Mouse (Mus musculus): ENCODE data around the gene Zfp958. TPM values are rescaled to one million over a fixed set of nuclear protein-coding genes. Genes with fewer than 3 reads are reported as not detected.

The Zfp958 gene
- total RNA-seq (2014; rRNA removed) (9.5 and 10.7 TPM in 2 replicates), polyA plus RNA-seq (2015; fragmentation: Nextera tagmentation; extraction: Ambion mirVana) (10.0 and 10.8 TPM in 2 replicates)

DNA sequence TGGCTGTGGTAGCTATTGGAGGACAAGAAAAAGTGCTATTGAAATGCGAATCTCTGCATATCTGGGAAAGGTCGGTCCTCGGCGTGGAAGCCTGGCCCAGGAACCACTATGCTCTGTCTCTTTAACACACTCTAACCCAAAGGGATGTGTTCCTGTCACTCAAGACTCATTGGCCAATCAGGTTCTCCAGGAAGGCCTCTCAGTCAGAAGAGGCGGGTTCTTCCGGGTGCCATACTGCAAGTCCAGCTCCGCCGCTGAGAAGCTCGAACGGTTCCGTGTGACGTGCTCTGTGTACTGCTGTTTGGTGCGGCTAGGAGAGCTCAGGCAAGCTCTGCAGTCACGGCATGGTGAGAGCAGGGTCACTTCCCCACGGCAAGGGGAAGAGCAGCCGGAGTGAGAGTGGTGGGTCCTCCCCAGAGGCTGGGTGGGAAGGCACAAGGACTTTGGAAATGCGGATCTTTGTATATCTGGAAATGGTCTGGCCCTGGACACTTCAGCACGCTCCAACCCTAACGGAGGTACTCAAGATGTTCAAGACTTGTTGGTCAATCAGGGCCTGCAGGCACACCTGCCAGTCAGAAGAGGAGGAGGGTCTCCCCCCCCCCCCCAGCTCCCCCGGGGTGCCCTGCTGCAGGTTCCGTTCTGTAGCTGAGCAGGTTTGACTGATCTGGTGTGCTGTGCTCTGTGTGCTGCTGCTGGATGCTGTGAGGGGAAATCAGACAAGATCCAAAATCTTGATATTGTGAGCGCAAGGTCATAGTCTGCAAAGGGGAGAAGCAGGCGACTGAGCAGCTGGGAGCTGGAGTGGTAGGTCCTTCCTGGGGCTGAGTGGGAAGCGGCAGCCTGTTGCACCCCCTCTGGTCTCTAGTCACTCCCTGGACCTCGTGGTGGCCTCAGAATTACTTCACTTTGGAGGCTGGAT, at the start of gene Zfp958:
Zfp958 (plus strand) TSS at position 236 of the 922 bp plus-strand sequence.
- Histone ChIP-seq H3K27ac (ENCODE audit: low read depth, low read length) (peak within 1 kb of the TSS; percentile 85), H3K9me3 (ENCODE audit: low read length) (no peaks in the 10 kb centered on the region), H3K36me3 (ENCODE audit: insufficient read depth, low read length) (no peaks in the 10 kb centered on the region), H3K4me1 (ENCODE audit: insufficient read depth, low read length) (peaks cover 4% of the 10 kb centered on the region), H3K27me3 (ENCODE audit: insufficient read depth, low read length) (no peaks in the 10 kb centered on the region), H3K4me2 (ENCODE audit: low read depth, low read length, poor library complexity, severe bottlenecking) (peak within 1 kb of the TSS; percentile 95), H3K9ac (replicated peaks; ENCODE audit: low read length, poor library complexity, severe bottlenecking) (peak within 1 kb of the TSS; percentile 92), H3K4me3 (ENCODE audit: low read depth, low read length) (peak within 1 kb of the TSS; percentile 67)
- ATAC-seq (ENCODE audit: low FRiP score) (peak; percentile 100), DNase-seq (ENCODE audit: low spot score) (peak; percentile 98)
- WGBS, result 2% methylated on average over 25 of the region's 25 CpGs
- TF ChIP-seq CTCF (IDR thresholded peaks at IDR 0.05), result no peak

DNA sequence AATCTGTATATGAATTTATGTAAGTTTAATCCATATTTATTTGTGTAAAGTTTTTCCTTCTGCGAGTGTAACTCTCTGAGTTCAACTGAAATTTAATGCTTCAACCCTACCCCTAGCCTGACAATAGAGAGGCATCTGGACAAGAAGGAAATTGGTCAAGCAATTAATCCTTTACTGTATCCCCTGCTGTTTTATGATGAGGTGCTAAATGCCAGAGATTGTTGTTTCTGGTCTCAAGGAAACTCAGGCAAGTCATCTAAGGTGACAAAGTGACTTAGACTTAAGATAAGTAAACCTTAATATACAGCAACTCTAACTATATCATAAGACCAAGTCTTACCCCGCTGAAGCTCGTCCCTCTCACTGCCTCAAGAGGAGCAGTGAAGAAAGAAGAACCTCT, 31.0 kb upstream of the Zfp958 start:
- WGBS, result 81% methylated on average over 3 of the region's 3 CpGs
- H3K4me3 ChIP-seq (ENCODE audit: low read depth, low read length), result no peak overlapping the region
- no peaks in the 10 kb centered on the region for H3K36me3 ChIP-seq (ENCODE audit: insufficient read depth, low read length)
- H3K27me3 ChIP-seq (ENCODE audit: insufficient read depth, low read length), result no peaks in the 10 kb centered on the region
- ATAC-seq (ENCODE audit: low FRiP score), result no peak
- H3K4me1 ChIP-seq (ENCODE audit: insufficient read depth, low read length), result no peaks in the 10 kb centered on the region
- no peaks in the 10 kb centered on the region for H3K9me3 ChIP-seq (ENCODE audit: low read length)
- no peak overlapping the region for H3K27ac ChIP-seq (ENCODE audit: low read depth, low read length)
- no peak overlapping the region for H3K9ac ChIP-seq (replicated peaks; ENCODE audit: low read length, poor library complexity, severe bottlenecking)
- no peak overlapping the region for H3K4me2 ChIP-seq (ENCODE audit: low read depth, low read length, poor library complexity, severe bottlenecking)
- no peak for DNase-seq (ENCODE audit: low spot score)
- no peak for TF ChIP-seq CTCF (IDR thresholded peaks at IDR 0.05)

- DNase-seq (ENCODE audit: low spot score), result peak; percentile 4
- H3K27me3 ChIP-seq (ENCODE audit: insufficient read depth, low read length), result no peaks in the 10 kb centered on the region
- 75% methylated on average over 6 of the region's 6 CpGs for WGBS
- H3K4me3 ChIP-seq (ENCODE audit: low read depth, low read length), result no peak overlapping the region
- no peak overlapping the region for H3K9ac ChIP-seq (replicated peaks; ENCODE audit: low read length, poor library complexity, severe bottlenecking)
- TF ChIP-seq CTCF (IDR thresholded peaks at IDR 0.05), result no peak
- no peaks in the 10 kb centered on the region for H3K4me1 ChIP-seq (ENCODE audit: insufficient read depth, low read length)
- no peak overlapping the region for H3K27ac ChIP-seq (ENCODE audit: low read depth, low read length)
- no peak for ATAC-seq (ENCODE audit: low FRiP score)
- H3K4me2 ChIP-seq (ENCODE audit: low read depth, low read length, poor library complexity, severe bottlenecking), result no peak overlapping the region
- no peaks in the 10 kb centered on the region for H3K36me3 ChIP-seq (ENCODE audit: insufficient read depth, low read length)
- H3K9me3 ChIP-seq (ENCODE audit: low read length), result no peaks in the 10 kb centered on the region
Observed at GRCm38 (mm10) chr8:4582754-4583178, 30.2 kb upstream of the Zfp958 start.

GRCm38 (mm10) chr8:4584660-4585059, 28.3 kb upstream of the Zfp958 start:
- no peak overlapping the region for H3K9ac ChIP-seq (replicated peaks; ENCODE audit: low read length, poor library complexity, severe bottlenecking)
- no peaks in the 10 kb centered on the region for H3K4me1 ChIP-seq (ENCODE audit: insufficient read depth, low read length)
- H3K4me2 ChIP-seq (ENCODE audit: low read depth, low read length, poor library complexity, severe bottlenecking), result no peak overlapping the region
- no peak overlapping the region for H3K4me3 ChIP-seq (ENCODE audit: low read depth, low read length)
- no peak overlapping the region for H3K27ac ChIP-seq (ENCODE audit: low read depth, low read length)
- H3K9me3 ChIP-seq (ENCODE audit: low read length), result no peaks in the 10 kb centered on the region
- H3K36me3 ChIP-seq (ENCODE audit: insufficient read depth, low read length), result no peaks in the 10 kb centered on the region
- ATAC-seq (ENCODE audit: low FRiP score), result no peak
- WGBS, result 100% methylated on average over 1 of the region's 1 CpGs
- TF ChIP-seq CTCF (IDR thresholded peaks at IDR 0.05), result no peak
- no peak for DNase-seq (ENCODE audit: low spot score)
- H3K27me3 ChIP-seq (ENCODE audit: insufficient read depth, low read length), result no peaks in the 10 kb centered on the region

DNA sequence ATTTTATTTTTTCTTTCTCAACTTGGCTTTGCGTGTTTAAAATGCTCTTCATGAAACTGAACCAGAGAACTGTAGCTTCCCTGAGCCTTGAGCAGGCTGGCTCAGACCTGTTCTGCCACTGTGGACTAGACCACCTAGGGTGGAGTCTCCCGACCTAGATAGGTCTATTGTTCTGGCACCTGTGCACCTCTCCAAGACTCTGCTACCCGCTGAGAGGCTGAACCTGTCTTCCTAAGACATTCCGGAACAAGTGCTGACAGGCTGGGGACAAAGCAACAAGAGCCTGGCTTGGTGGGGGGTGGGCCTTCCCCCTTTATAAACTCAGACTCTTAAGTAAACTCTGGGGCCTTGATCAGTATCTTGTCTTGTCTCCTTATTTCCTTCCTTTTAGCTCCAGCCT, 26.6 kb upstream of the Zfp958 start:
- WGBS, result 25% methylated on average over 4 of the region's 4 CpGs
- ATAC-seq (ENCODE audit: low FRiP score) (no peak), DNase-seq (ENCODE audit: low spot score) (no peak)
- no peak overlapping the region for H3K4me2 ChIP-seq (ENCODE audit: low read depth, low read length, poor library complexity, severe bottlenecking)
- H3K4me1 ChIP-seq (ENCODE audit: insufficient read depth, low read length), result no peaks in the 10 kb centered on the region
- H3K9me3 ChIP-seq (ENCODE audit: low read length), result no peaks in the 10 kb centered on the region
- H3K27me3 ChIP-seq (ENCODE audit: insufficient read depth, low read length), result no peaks in the 10 kb centered on the region
- no peak for TF ChIP-seq CTCF (IDR thresholded peaks at IDR 0.05)
- H3K9ac ChIP-seq (replicated peaks; ENCODE audit: low read length, poor library complexity, severe bottlenecking), result no peak overlapping the region
- H3K4me3 ChIP-seq (ENCODE audit: low read depth, low read length), result no peak overlapping the region
- H3K36me3 ChIP-seq (ENCODE audit: insufficient read depth, low read length), result no peaks in the 10 kb centered on the region
- H3K27ac ChIP-seq (ENCODE audit: low read depth, low read length), result no peak overlapping the region
